Mouse (Mus musculus) kidney, postnatal 0 days (tissue): ENCODE measurements around the gene Pim1. TPM values are rescaled to one million over a fixed set of nuclear protein-coding genes. Genes with fewer than 3 reads are reported as not detected.
A peak's percentile ranks its signal among the peaks of the same experiment; 100 is the strongest.

ENCODE experiments used
- ATAC-seq: fragments of 200-750 bp; cut with Nextera tagmentation; replicated peaks from 2 replicates; pipeline ENCODE4 v1.8.0; 2017; ENCODE audit warnings: low read depth, moderate number of reproducible peaks, moderate TSS enrichment, moderate library complexity; ENCODE audit not compliant: low FRiP score
- DNase-seq: peaks from one replicate; pipeline ENCODE4 v3.0.0-alpha.2; 2016; ENCODE audit warnings: low spot score
- H3K27ac ChIP-seq: fragments of 300-500 bp; sonication (generic); 2 replicates; pipeline ENCODE4 v1.5.1; 2014; ENCODE audit warnings: mild to moderate bottlenecking
- H3K27me3 ChIP-seq: fragments of 300-500 bp; sonication (generic); 2 replicates; pipeline ENCODE4 v1.6.1; 2014; ENCODE audit warnings: low read length, mixed read lengths; ENCODE audit not compliant: insufficient read depth
- H3K36me3 ChIP-seq: fragments of 300-500 bp; sonication (generic); 2 replicates; pipeline ENCODE4 v1.6.1; 2014; ENCODE audit warnings: low read length, mixed read lengths; ENCODE audit not compliant: insufficient read depth
- H3K4me1 ChIP-seq: fragments of 300-500 bp; sonication (generic); replicated peaks from 2 replicates; pipeline ENCODE4 v1.6.1; 2014; ENCODE audit warnings: antibody characterized with exemption, low read length, mixed read lengths; ENCODE audit not compliant: insufficient read depth
- H3K4me2 ChIP-seq: fragments of 300-500 bp; sonication (generic); 2 replicates; pipeline ENCODE4 v1.6.1; 2014; ENCODE audit warnings: mild to moderate bottlenecking, low read length, moderate library complexity, mixed read lengths
- H3K4me3 ChIP-seq: fragments of 300-500 bp; sonication (generic); replicated peaks from 2 replicates; pipeline ENCODE4 v1.5.1; 2014; ENCODE audit warnings: low read depth, low read length
- H3K9ac ChIP-seq: fragments of 300-500 bp; sonication (generic); 2 replicates; pipeline ENCODE4 v1.6.1; 2014; ENCODE audit warnings: low read depth, low read length
- H3K9me3 ChIP-seq: fragments of 300-500 bp; sonication (generic); replicated peaks from 2 replicates; pipeline ENCODE4 v1.6.1; 2016; ENCODE audit warnings: low read length, inconsistent platforms, mixed read lengths
- CTCF ChIP-seq: IDR thresholded peaks from 2 replicates; pipeline ENCODE4 v1.5.1; 2016; ENCODE audit warnings: antibody characterized with exemption, low read depth, mild to moderate bottlenecking, moderate library complexity
- WGBS: fragments of 180-500 bp; shearing (Covaris S2); extraction: QIAGEN DNeasy Blood & Tissue Kit; methylation state at CpG from one replicate; pipeline ENCODE4 v1.1.7; 2014; 5-methylcytosine and 5-hydroxymethylcytosine counted together
- polyA plus RNA-seq: library from polyadenylated mRNA; unstranded; fragments of >200 nt; fragmentation: Nextera tagmentation; extraction: Ambion mirVana; gene quantifications from 2 replicates; pipeline ENCODE4 v1.2.1, GENCODE M21; 2015

Gene Pim1
- polyA plus RNA-seq, 1 experiment from 2014 or later = 21.3 TPM

DNA sequence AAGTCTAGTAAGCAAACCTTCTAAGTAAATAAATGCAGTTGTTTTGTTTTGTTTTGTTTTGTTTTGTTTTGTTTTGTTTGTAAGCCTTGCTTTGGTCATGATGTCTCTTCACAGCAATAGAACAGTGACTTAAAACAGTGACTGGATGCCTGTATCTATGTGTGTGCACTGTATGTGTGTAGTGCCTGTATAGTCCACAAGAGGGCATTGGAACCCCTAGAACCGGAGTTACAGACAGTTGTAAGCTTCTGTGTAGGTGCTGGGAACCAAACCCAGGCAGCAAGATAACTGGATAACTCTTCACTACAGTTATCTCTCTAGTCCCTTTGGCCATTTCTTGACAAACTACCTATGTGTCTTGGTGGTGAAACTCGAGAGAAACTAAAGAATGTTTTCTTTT is 35.1 kb downstream of the Pim1 start:
- WGBS = 87% methylated on average over 2 of the region's 2 CpGs
- no peaks in the 10 kb centered on the region; the same call in 1 of the 2 replicates for H3K9me3 ChIP-seq
- no peak overlapping the region for H3K27ac ChIP-seq
- no peaks in the 10 kb centered on the region for H3K27me3 ChIP-seq
- no peaks in the 10 kb centered on the region for H3K36me3 ChIP-seq
- no peak overlapping the region for H3K4me2 ChIP-seq
- no peaks in the 10 kb centered on the region for H3K4me1 ChIP-seq
- H3K4me3 ChIP-seq = no peak overlapping the region
- TF ChIP-seq CTCF = no peak
- no peak for ATAC-seq
- no peak overlapping the region for H3K9ac ChIP-seq
- no peak for DNase-seq

DNA sequence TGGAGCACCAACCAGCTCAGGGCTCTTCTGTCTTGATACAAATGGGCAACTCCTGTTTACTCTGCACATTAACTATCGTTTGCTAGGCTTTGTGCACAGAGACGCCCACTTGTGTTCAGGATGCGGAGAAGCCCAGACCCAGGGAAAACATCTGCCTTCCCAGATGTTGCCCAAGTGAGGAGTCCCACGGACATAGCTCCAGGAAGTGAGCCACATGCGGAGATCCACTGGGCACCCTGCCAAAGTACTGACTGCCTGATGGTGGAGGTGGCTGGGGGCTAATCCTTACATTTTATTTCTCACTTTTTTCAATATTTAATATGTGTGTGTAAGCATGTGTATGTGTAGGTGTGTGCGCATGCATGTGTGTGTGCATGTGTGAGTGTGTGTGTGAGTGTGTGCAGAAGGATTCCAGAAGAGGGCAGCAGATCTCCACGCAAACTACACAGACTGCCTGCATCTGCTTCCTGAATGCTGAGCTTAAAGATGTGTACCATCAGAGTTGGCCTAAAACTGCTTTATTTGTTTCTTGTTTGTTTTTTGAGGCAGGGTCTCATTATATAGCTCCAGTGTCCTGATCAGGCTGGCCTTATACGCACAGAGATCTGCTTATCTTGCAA is 38.1 kb downstream of the Pim1 start:
- Histone ChIP-seq H3K27ac (no peak overlapping the region), H3K27me3 (no peaks in the 10 kb centered on the region), H3K4me2 (no peak overlapping the region), H3K9ac (no peak overlapping the region), H3K4me3 (no peak overlapping the region), H3K4me1 (no peaks in the 10 kb centered on the region), H3K36me3 (no peaks in the 10 kb centered on the region), H3K9me3 (no peaks in the 10 kb centered on the region; the same call in 1 of the 2 replicates)
- WGBS = 76% methylated on average over 8 of the region's 8 CpGs
- peak; percentile 73 for TF ChIP-seq CTCF
- DNase-seq (peak; percentile 57), ATAC-seq (no peak)

DNA sequence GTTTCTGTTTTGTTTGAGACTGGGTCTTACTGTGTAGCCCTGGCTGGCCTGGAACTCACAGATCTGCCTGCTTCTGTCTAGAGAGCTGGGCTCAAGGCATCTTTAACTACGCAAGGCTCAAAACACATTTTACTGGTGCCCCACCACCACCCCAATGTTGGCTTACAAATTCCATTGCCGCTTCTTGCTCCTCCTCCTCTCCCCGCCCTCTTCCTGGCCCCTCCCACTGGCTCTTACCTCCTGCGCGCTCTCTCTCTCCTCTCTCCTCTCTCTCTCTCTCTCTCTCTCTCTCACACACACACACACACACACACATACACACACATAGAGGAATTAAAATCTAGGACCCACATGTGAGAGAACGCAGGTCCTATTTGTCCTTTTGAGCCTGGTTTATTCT is 40.0 kb downstream of the Pim1 start:
- Histone ChIP-seq H3K27ac (no peak overlapping the region), H3K4me1 (no peaks in the 10 kb centered on the region), H3K4me2 (no peak overlapping the region), H3K4me3 (no peak overlapping the region), H3K27me3 (no peaks in the 10 kb centered on the region), H3K9me3 (no peaks in the 10 kb centered on the region; the same call in 1 of the 2 replicates), H3K9ac (no peak overlapping the region), H3K36me3 (no peaks in the 10 kb centered on the region)
- DNase-seq (no peak), ATAC-seq (no peak)
- no peak for TF ChIP-seq CTCF
- 81% methylated on average over 6 of the region's 6 CpGs for WGBS

GRCm38 (mm10) chr17:29531278-29531677 is 40.7 kb downstream of the Pim1 start:
- Histone ChIP-seq H3K4me3 (no peak overlapping the region), H3K4me2 (no peak overlapping the region), H3K4me1 (no peaks in the 10 kb centered on the region), H3K9ac (no peak overlapping the region), H3K27ac (no peak overlapping the region), H3K36me3 (no peaks in the 10 kb centered on the region), H3K27me3 (no peaks in the 10 kb centered on the region), H3K9me3 (no peaks in the 10 kb centered on the region; the same call in 1 of the 2 replicates)
- WGBS = 83% methylated on average over 9 of the region's 9 CpGs
- no peak for DNase-seq
- ATAC-seq = no peak
- TF ChIP-seq CTCF = peak; percentile 36; the same call in 1 of the 2 replicates

- WGBS = 46% methylated on average over 10 of the region's 10 CpGs
- peak; percentile 54 for DNase-seq
Measured at GRCm38 (mm10) chr17:29531757-29532384, 41.3 kb downstream of the Pim1 start.

GRCm38 (mm10) chr17:29533866-29534265 is 43.3 kb downstream of the Pim1 start:
- Histone ChIP-seq H3K36me3 (no peaks in the 10 kb centered on the region), H3K27ac (no peak overlapping the region), H3K4me2 (no peak overlapping the region), H3K9ac (no peak overlapping the region), H3K4me3 (no peak overlapping the region), H3K27me3 (no peaks in the 10 kb centered on the region), H3K9me3 (no peaks in the 10 kb centered on the region), H3K4me1 (no peaks in the 10 kb centered on the region)
- TF ChIP-seq CTCF = no peak
- DNase-seq = no peak
- no peak for ATAC-seq
- WGBS = 90% methylated on average over 11 of the region's 11 CpGs

More at GRCm38 (mm10) chr17:29531757-29532384, 41.3 kb downstream of the Pim1 start:
- H3K36me3 ChIP-seq = no peaks in the 10 kb centered on the region
- no peaks in the 10 kb centered on the region for H3K27me3 ChIP-seq
- H3K4me2 ChIP-seq = no peak overlapping the region
- no peak overlapping the region for H3K9ac ChIP-seq
- no peaks in the 10 kb centered on the region for H3K4me1 ChIP-seq
- no peak for TF ChIP-seq CTCF
- no peak overlapping the region for H3K4me3 ChIP-seq
- H3K9me3 ChIP-seq = no peaks in the 10 kb centered on the region
- ATAC-seq = no peak; the same call in 1 of the 2 replicates
- H3K27ac ChIP-seq = no peak overlapping the region
